Mouse (Mus musculus): ENCODE data around the gene Leap2. TPM values are rescaled to one million over a fixed set of nuclear protein-coding genes. Genes with fewer than 3 reads are reported as not detected.
"Not testable (repeated sequence)": the region's sequence is repeated elsewhere in the genome, so short reads cannot be mapped to it uniquely, and the experiment has no call there.

The Leap2 gene
- polyA plus RNA-seq, 1 experiment: not detected

DNA sequence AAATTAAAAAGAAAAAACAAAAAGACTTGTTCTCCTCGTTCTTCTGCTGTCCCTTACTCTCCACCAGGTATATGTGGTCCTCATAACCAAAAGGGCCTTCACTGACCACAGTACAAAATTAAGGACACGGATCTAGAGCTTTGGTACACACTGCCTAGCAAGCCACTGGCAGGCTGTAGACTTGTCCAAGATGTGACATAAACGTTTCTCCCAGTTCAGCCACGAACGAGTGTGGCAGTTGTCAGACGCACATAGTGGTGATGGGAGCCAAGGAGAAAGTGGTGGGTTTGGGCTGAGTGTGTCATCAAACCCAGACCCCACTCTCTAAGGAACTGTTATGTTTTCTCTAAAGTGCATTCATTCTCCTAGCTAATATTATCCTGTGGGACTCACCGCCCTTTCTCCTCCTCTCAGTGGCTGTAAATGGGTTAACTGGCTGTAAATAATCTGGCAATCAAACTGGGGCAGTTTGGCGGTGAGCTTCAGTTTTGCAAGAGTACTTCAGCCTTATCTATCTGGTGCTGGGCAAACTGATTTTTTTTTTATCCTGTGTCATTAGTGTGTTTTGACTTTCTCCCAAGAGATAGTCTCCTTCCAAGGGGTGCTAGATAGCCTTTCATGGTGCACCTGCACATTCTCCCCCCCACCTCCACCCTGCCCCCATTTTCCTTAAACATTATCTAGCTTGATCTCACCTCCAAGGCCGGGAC, 8.5 kb upstream of the Leap2 start:
- peak overlapping the region; percentile 63 for H3K4me3 ChIP-seq (ENCODE audit: control insufficient read depth, insufficient read depth, low read length)
- peak overlapping the region; percentile 20 for H3K27ac ChIP-seq (ENCODE audit: control insufficient read depth, insufficient read depth, low read length)
- TF ChIP-seq POLR2A (IDR thresholded peaks at IDR 0.05; ENCODE audit: control insufficient read depth, extremely low read depth, insufficient read depth, low read length, poor library complexity) (no peak), CTCF (IDR thresholded peaks at IDR 0.05; ENCODE audit: borderline replicate concordance, control insufficient read depth, extremely low read depth, insufficient read depth, low read length, poor library complexity) (no peak)
- H3K36me3 ChIP-seq (ENCODE audit: control insufficient read depth, insufficient read depth, low read length): no peaks in the 10 kb centered on the region
- no peaks in the 10 kb centered on the region for H3K27me3 ChIP-seq (ENCODE audit: control insufficient read depth, insufficient read depth, low read length)
- peaks cover 16% of the 10 kb centered on the region for H3K4me1 ChIP-seq (replicated peaks; ENCODE audit: control insufficient read depth, insufficient read depth, low read length)
- 23% methylated on average over 9 of the region's 9 CpGs for whole genome bisulfite sequencing
- DNase-seq: no peak

GRCm38 (mm10) chr11:53430670-53431346, 7.8 kb upstream of the Leap2 start, which contains the start of the genes Uqcrq and Gdf9:
Gene Uqcrq, minus strand, starts transcription at chr11:53430831.
Gene Gdf9, plus strand, starts transcription at chr11:53431023.
- DNase-seq: peak; percentile 99
- TF ChIP-seq POLR2A (IDR thresholded peaks at IDR 0.05; ENCODE audit: control insufficient read depth, extremely low read depth, insufficient read depth, low read length, poor library complexity): peak; percentile 85
- TF ChIP-seq CTCF (IDR thresholded peaks at IDR 0.05; ENCODE audit: borderline replicate concordance, control insufficient read depth, extremely low read depth, insufficient read depth, low read length, poor library complexity): no peak
- Histone ChIP-seq H3K27ac (ENCODE audit: control insufficient read depth, insufficient read depth, low read length) (peak within 1 kb of the TSS; percentile 20), H3K4me3 (ENCODE audit: control insufficient read depth, insufficient read depth, low read length) (peak within 1 kb of the TSS; percentile 63), H3K27me3 (ENCODE audit: control insufficient read depth, insufficient read depth, low read length) (no peaks in the 10 kb centered on the region), H3K4me1 (replicated peaks; ENCODE audit: control insufficient read depth, insufficient read depth, low read length) (peaks cover 13% of the 10 kb centered on the region), H3K36me3 (ENCODE audit: control insufficient read depth, insufficient read depth, low read length) (no peaks in the 10 kb centered on the region)
- under 1% methylated on average over 44 of the region's 44 CpGs for WGBS

DNA sequence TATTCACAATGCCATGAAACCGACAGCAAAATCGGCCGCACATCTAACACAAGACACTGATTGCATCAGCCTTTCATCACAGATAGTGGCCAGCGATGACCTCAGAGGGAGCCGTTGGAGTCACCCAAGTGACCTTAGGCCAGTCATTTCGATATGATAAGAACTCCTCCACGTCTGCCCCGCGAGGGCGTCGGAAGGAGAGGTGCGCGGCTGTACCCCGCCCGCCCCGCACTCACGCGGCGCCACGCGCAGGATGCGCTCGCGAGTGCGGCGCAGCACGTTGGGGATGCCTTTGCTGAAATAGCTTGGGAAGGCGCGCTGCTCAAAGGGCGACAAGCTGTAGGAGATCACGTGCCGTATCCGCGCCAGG, 7.3 kb upstream of the Leap2 start:
- under 1% methylated on average over 34 of the region's 34 CpGs for WGBS
- H3K36me3 ChIP-seq (ENCODE audit: control insufficient read depth, insufficient read depth, low read length): no peaks in the 10 kb centered on the region
- H3K27me3 ChIP-seq (ENCODE audit: control insufficient read depth, insufficient read depth, low read length): no peaks in the 10 kb centered on the region
- TF ChIP-seq POLR2A (IDR thresholded peaks at IDR 0.05; ENCODE audit: control insufficient read depth, extremely low read depth, insufficient read depth, low read length, poor library complexity) (no peak), CTCF (IDR thresholded peaks at IDR 0.05; ENCODE audit: borderline replicate concordance, control insufficient read depth, extremely low read depth, insufficient read depth, low read length, poor library complexity) (0 out of 2 replicates have a peak, but pooled peaks have one; percentile 50)
- peaks cover 13% of the 10 kb centered on the region for H3K4me1 ChIP-seq (replicated peaks; ENCODE audit: control insufficient read depth, insufficient read depth, low read length)
- H3K4me3 ChIP-seq (ENCODE audit: control insufficient read depth, insufficient read depth, low read length): peak overlapping the region; percentile 63
- H3K27ac ChIP-seq (ENCODE audit: control insufficient read depth, insufficient read depth, low read length): peak overlapping the region; percentile 4
- no peak for DNase-seq

- Histone ChIP-seq H3K4me1 (replicated peaks; ENCODE audit: control insufficient read depth, insufficient read depth, low read length) (peaks cover 11% of the 10 kb centered on the region), H3K36me3 (ENCODE audit: control insufficient read depth, insufficient read depth, low read length) (no peaks in the 10 kb centered on the region), H3K27ac (ENCODE audit: control insufficient read depth, insufficient read depth, low read length) (no peak overlapping the region), H3K4me3 (ENCODE audit: control insufficient read depth, insufficient read depth, low read length) (no peak overlapping the region), H3K27me3 (ENCODE audit: control insufficient read depth, insufficient read depth, low read length) (no peaks in the 10 kb centered on the region)
- no peak for TF ChIP-seq POLR2A (IDR thresholded peaks at IDR 0.05; ENCODE audit: control insufficient read depth, extremely low read depth, insufficient read depth, low read length, poor library complexity)
- TF ChIP-seq CTCF (IDR thresholded peaks at IDR 0.05; ENCODE audit: borderline replicate concordance, control insufficient read depth, extremely low read depth, insufficient read depth, low read length, poor library complexity): no peak
- no peak for DNase-seq
Measured at GRCm38 (mm10) chr11:53429182-53429581, 6.2 kb upstream of the Leap2 start.

GRCm38 (mm10) chr11:53428716-53429057, 5.7 kb upstream of the Leap2 start:
- H3K27me3 ChIP-seq (ENCODE audit: control insufficient read depth, insufficient read depth, low read length): no peaks in the 10 kb centered on the region
- no peak for TF ChIP-seq CTCF (IDR thresholded peaks at IDR 0.05; ENCODE audit: borderline replicate concordance, control insufficient read depth, extremely low read depth, insufficient read depth, low read length, poor library complexity)
- TF ChIP-seq POLR2A (IDR thresholded peaks at IDR 0.05; ENCODE audit: control insufficient read depth, extremely low read depth, insufficient read depth, low read length, poor library complexity): no peak
- peaks cover 11% of the 10 kb centered on the region for H3K4me1 ChIP-seq (replicated peaks; ENCODE audit: control insufficient read depth, insufficient read depth, low read length)
- 95% methylated on average over 5 of the region's 5 CpGs for whole genome bisulfite sequencing
- DNase-seq: no peak
- no peaks in the 10 kb centered on the region for H3K36me3 ChIP-seq (ENCODE audit: control insufficient read depth, insufficient read depth, low read length)
- no peak overlapping the region for H3K27ac ChIP-seq (ENCODE audit: control insufficient read depth, insufficient read depth, low read length)
- H3K4me3 ChIP-seq (ENCODE audit: control insufficient read depth, insufficient read depth, low read length): no peak overlapping the region

DNA sequence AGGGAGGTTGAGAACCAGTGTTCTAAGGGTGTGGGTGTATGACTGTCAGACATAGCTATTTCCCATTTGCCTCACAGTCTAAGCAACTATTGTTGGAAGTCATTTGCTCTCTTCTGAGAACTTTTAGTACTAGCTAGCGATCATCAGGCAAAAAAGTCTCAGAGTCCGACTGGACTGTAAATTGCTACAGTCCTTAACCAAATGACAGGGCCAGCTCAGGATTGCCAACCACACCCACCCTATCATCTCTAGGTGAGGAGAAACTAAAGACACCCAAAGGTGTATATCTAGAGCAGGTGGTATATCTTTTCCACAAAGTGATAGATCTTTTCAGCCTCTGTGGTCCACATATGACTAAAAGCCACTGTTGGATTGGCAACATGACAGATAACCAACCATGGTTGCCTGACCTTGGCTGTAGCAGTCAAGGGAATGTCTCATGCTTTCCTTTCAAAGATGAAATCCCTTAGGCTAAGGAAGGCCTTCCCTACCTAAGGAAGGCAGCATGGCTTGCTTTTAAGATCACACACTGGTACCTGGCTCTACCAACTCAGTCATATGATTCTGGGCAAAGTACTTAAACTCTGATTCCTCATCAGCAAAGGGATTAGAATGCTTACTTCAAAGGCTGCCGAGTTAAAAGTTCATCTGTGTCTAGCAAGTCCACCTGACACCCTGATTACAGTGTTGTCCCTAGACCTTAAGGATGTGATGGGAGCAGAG, 5.2 kb upstream of the Leap2 start:
- 98% methylated on average over 3 of the region's 3 CpGs for WGBS
- no peak for DNase-seq
- H3K27ac ChIP-seq (ENCODE audit: control insufficient read depth, insufficient read depth, low read length): no peak overlapping the region
- peaks cover 11% of the 10 kb centered on the region for H3K4me1 ChIP-seq (replicated peaks; ENCODE audit: control insufficient read depth, insufficient read depth, low read length)
- no peaks in the 10 kb centered on the region for H3K36me3 ChIP-seq (ENCODE audit: control insufficient read depth, insufficient read depth, low read length)
- no peaks in the 10 kb centered on the region for H3K27me3 ChIP-seq (ENCODE audit: control insufficient read depth, insufficient read depth, low read length)
- TF ChIP-seq CTCF (IDR thresholded peaks at IDR 0.05; ENCODE audit: borderline replicate concordance, control insufficient read depth, extremely low read depth, insufficient read depth, low read length, poor library complexity): no peak
- TF ChIP-seq POLR2A (IDR thresholded peaks at IDR 0.05; ENCODE audit: control insufficient read depth, extremely low read depth, insufficient read depth, low read length, poor library complexity): no peak
- H3K4me3 ChIP-seq (ENCODE audit: control insufficient read depth, insufficient read depth, low read length): no peak overlapping the region

DNA sequence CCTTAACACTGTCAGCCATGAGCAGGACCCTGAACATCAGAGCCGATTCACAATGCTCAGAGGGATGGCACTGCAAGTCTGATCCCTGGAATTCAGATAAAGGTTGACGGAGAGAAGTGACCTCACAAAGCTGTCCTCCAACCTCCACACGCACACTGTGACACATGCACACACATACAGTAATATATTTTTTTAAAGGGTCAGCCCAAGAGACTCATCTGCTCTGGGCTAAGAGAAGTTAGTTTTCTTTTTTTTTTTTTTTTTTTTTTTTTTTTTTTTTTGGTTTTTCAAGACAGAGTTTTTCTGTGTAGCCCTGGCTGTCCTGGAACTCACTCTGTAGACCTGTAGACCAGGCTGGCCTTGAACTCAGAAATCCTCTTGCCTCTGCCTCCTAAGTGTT, 3.9 kb upstream of the Leap2 start:
- DNase-seq; H3K4me3 ChIP-seq (ENCODE audit: control insufficient read depth, insufficient read depth, low read length); H3K36me3 ChIP-seq (ENCODE audit: control insufficient read depth, insufficient read depth, low read length); H3K27me3 ChIP-seq (ENCODE audit: control insufficient read depth, insufficient read depth, low read length); H3K27ac ChIP-seq (ENCODE audit: control insufficient read depth, insufficient read depth, low read length): not testable (repeated sequence)
- 97% methylated on average over 3 of the region's 3 CpGs for WGBS
- H3K4me1 ChIP-seq (replicated peaks; ENCODE audit: control insufficient read depth, insufficient read depth, low read length): peaks cover 11% of the 10 kb centered on the region

Measured in thymus, adult 2 months (tissue).